Mouse (Mus musculus) cerebral cortex, adult 2 months (tissue): ENCODE data around the gene Grin2b.

ENCODE experiments used
- WGBS: fragments of 180-500 bp; shearing (Covaris S2); methylation state at CpG from one replicate; pipeline ENCODE4 v1.1.7; 2018; 5-methylcytosine and 5-hydroxymethylcytosine counted together

Gene Grin2b

GRCm38 (mm10) chr6:135692533-135692932 is 480.8 kb downstream of the Grin2b start:
- WGBS, result 83% methylated on average over 9 of the region's 9 CpGs

DNA sequence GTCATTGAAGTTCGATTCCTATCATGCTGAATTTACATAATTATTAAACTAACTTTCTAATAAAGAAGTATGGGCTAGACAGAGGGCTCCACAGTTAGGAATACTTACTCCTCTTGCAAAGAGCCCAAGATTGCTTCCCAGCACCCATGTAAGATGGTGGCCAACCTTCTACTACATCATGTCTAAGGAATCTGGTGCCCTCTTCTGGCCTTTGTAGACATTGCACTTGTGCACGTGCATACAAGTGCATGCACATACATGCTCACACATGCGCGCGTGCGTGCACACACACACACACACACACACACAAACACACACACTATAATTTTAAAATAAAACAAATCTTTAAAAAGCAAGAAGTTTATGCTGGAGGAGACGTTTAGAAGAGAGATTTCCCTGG is 481.8 kb downstream of the Grin2b start:
- 88% methylated on average over 7 of the region's 7 CpGs for WGBS

GRCm38 (mm10) chr6:135687926-135688325 is 485.4 kb downstream of the Grin2b start:
- WGBS, result 42% methylated on average over 9 of the region's 9 CpGs

GRCm38 (mm10) chr6:135684206-135684605 is 489.1 kb downstream of the Grin2b start:
- 87% methylated on average over 2 of the region's 2 CpGs for whole genome bisulfite sequencing

- 86% methylated on average over 4 of the region's 4 CpGs for WGBS
These were observed 491.9 kb downstream of the Grin2b start for GRCm38 (mm10) chr6:135681423-135681822.

GRCm38 (mm10) chr6:135680105-135680710 is 493.1 kb downstream of the Grin2b start:
- WGBS, result 86% methylated on average over 14 of the region's 14 CpGs

DNA sequence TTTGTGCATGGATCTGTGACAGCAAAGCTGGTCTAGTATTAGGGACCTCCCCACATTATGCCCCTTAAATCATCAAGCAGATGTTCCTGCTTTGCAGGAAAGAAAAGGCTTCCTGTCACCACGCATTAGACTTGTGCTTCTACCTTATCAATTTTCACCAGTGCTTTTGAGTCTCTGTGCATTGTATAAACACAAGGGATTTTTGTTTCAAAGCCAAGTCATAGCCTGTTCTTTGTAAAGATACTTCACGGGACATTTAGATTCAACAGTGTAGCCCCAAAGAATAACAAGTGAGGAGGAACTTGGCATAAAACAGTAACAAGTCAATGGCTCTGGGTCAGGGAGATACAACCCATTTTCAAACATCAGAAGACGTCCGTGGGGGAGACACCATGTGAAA is 498.9 kb downstream of the Grin2b start:
- 57% methylated on average over 4 of the region's 4 CpGs for WGBS
